Comparison of ENCODE assay signal across 8 mouse cellular contexts in the genomic region with DNA sequence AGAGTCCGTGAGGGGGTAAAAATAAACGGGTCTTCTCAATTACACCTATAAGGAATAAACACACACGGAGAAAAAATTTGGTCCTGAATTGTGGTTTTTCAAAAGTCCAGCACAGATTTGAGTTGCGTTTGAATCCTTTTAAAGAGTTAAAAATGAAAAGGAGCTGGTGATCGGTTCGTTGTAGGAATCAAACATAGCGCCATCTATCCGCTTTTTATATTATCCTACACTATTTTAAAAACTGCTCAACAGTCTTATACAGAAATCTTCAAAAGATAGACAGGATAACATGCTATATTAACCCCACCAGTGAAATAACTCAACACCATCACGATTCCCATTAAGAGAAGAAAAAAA. TPM values are rescaled to one million over a fixed set of nuclear protein-coding genes. Genes with fewer than 3 reads are reported as not detected.
DNase-seq lines count a peak whose midpoint lies in the region; ATAC-seq and TF ChIP-seq lines count a peak whose summit lies in the region.

No protein-coding gene starts in this region.

- TF ChIP-seq CTCF in testis, adult 2 months (IDR thresholded peaks at IDR 0.05; ENCODE audit: control insufficient read depth, insufficient read depth, insufficient replicate concordance, low read depth, low read length): no peak
- peak; percentile 60 for TF ChIP-seq CTCF in stomach, postnatal 0 days (IDR thresholded peaks at IDR 0.05; ENCODE audit: low read depth)

- no peak overlapping the region for H3K27ac ChIP-seq in testis, adult 2 months (ENCODE audit: control insufficient read depth, insufficient read depth, low read depth, low read length)
- H3K27ac ChIP-seq in liver, embryonic 12.5 days: no peak overlapping the region
- peak overlapping the region; percentile 99 for H3K27ac ChIP-seq in stomach, postnatal 0 days (replicated peaks)

- TF ChIP-seq POLR2A in testis, adult 2 months (IDR thresholded peaks at IDR 0.05; ENCODE audit: control insufficient read depth, low read depth, low read length): no peak

- ATAC-seq in CD4-positive, CD25-positive, alpha-beta regulatory T cell, adult 4 months: no peak
- no peak for ATAC-seq in liver, embryonic 12.5 days
- ATAC-seq in stomach, postnatal 0 days (ENCODE audit: low FRiP score, low TSS enrichment): no peak
- no peak for ATAC-seq in erythroid progenitor cell, adult 5-6 weeks (replicated peaks; ENCODE audit: low FRiP score, poor library complexity, severe bottlenecking)

- DNase-seq in CD4-positive, CD25-positive, alpha-beta regulatory T cell, adult 2 months (ENCODE audit: low read depth, low spot score): peak; percentile 44
- DNase-seq in testis, postnatal 10 days (ENCODE audit: low spot score): no peak
- DNase-seq in stomach, postnatal 0 days (ENCODE audit: low spot score): no peak
- DNase-seq in cerebellum, postnatal 4 days (ENCODE audit: low spot score in 2 of 2): no peak

- peaks cover 22% of the 10 kb centered on the region for H3K4me1 ChIP-seq in testis, adult 2 months (ENCODE audit: control insufficient read depth, insufficient read depth, low read length)
- peaks cover 39% of the 10 kb centered on the region for H3K4me1 ChIP-seq in liver, embryonic 12.5 days
- H3K4me1 ChIP-seq in stomach, postnatal 0 days (replicated peaks; ENCODE audit: control insufficient read depth, insufficient read depth): peaks cover 4% of the 10 kb centered on the region; the same call in 1 of the 2 replicates

- H3K27me3 ChIP-seq in testis, adult 2 months (ENCODE audit: control insufficient read depth, insufficient read depth, low read length): no peaks in the 10 kb centered on the region
- H3K27me3 ChIP-seq in liver, embryonic 12.5 days (replicated peaks): peaks cover 56% of the 10 kb centered on the region
- H3K27me3 ChIP-seq in stomach, postnatal 0 days (ENCODE audit: control insufficient read depth, insufficient read depth, low read length): no peaks in the 10 kb centered on the region

- no peak for TF ChIP-seq EP300 in stomach, postnatal 0 days (optimal IDR thresholded peaks at IDR 0.05)

- H3K36me3 ChIP-seq in testis, adult 2 months (ENCODE audit: control insufficient read depth, insufficient read depth, low read length): no peaks in the 10 kb centered on the region
- no peaks in the 10 kb centered on the region for H3K36me3 ChIP-seq in liver, embryonic 12.5 days
- H3K36me3 ChIP-seq in stomach, postnatal 0 days (ENCODE audit: control insufficient read depth, insufficient read depth, low read length): no peaks in the 10 kb centered on the region

- H3K4me3 ChIP-seq in testis, adult 2 months (ENCODE audit: control insufficient read depth, low read depth, low read length): peak overlapping the region; percentile 60; the same call in 1 of the 2 replicates
- peak overlapping the region; percentile 65 for H3K4me3 ChIP-seq in liver, embryonic 12.5 days
- H3K4me3 ChIP-seq in stomach, postnatal 0 days (ENCODE audit: low read depth, low read length): peak overlapping the region; percentile 93

- WGBS in liver, embryonic 12.5 days (ENCODE audit: insufficient replicate concordance): 4% methylated on average over 9 of the region's 9 CpGs
- under 1% methylated on average over 9 of the region's 9 CpGs for whole genome bisulfite sequencing in stomach, postnatal 0 days

- H3K9me3 ChIP-seq in liver, embryonic 12.5 days (replicated peaks): no peaks in the 10 kb centered on the region
- H3K9me3 ChIP-seq in stomach, postnatal 0 days (ENCODE audit: control insufficient read depth, low read length): no peaks in the 10 kb centered on the region

- peak overlapping the region; percentile 83 for H3K4me2 ChIP-seq in liver, embryonic 12.5 days
- H3K4me2 ChIP-seq in stomach, postnatal 0 days (replicated peaks; ENCODE audit: low read depth): peak overlapping the region; percentile 88

- 0 out of 2 replicates have a peak overlapping the region, but pooled peaks have one; percentile 52 for H3K9ac ChIP-seq in liver, embryonic 12.5 days
- peak overlapping the region; percentile 95 for H3K9ac ChIP-seq in stomach, postnatal 0 days (ENCODE audit: low read length)

RNA-seq across cellular contexts. Expression of gene Sox4, which starts 3.3 kb away (rescaled TPM):
- polyA plus RNA-seq in CD4-positive, CD25-positive, alpha-beta regulatory T cell, adult 4 months (2017; shearing (Covaris generic)): under 1 TPM; 0.18 to 0.82 TPM
- 2.2 and 2.5 TPM in 2 replicates for polyA plus RNA-seq in testis, adult 2 months (2012; rRNA removed)
- 9.3 and 11.2 TPM in 2 replicates for polyA plus RNA-seq in liver, embryonic 12.5 days (2016; fragmentation: Nextera tagmentation; extraction: Ambion mirVana)
- 23.1 and 23.8 TPM in 2 replicates for polyA plus RNA-seq in stomach, postnatal 0 days (2015; fragmentation: Nextera tagmentation; extraction: Ambion mirVana)
- 4.3 and 8.4 TPM in 2 replicates for total RNA-seq in erythroid progenitor cell, adult 5-6 weeks (2015; ENCODE audit: low replicate concordance)
- total RNA-seq in erythroid progenitor cell, adult 5-6 weeks (2017; ENCODE audit: low replicate concordance): 1.9 and 5.0 TPM in 2 replicates
